Mouse (Mus musculus) ES-E14 (cell line): Measurements from ENCODE around the gene Sirt1. TPM values are rescaled to one million over a fixed set of nuclear protein-coding genes. Genes with fewer than 3 reads are reported as not detected.

Experiments used
- DNase-seq: peaks from one replicate; pipeline ENCODE4 v3.0.0-alpha.2; 2013; ENCODE audit warnings: low read depth, low spot score
- H3K27ac ChIP-seq: 2 replicates; pipeline ENCODE4 v1.5.1; 2012; ENCODE audit warnings: low read depth, mild to moderate bottlenecking, low read length, moderate library complexity, mixed read lengths; ENCODE audit not compliant: poor library complexity, insufficient read depth, severe bottlenecking
- H3K36me3 ChIP-seq: 2 replicates; pipeline ENCODE4 v1.6.1; 2012; ENCODE audit warnings: mild to moderate bottlenecking, low read length, moderate library complexity, mixed read lengths; ENCODE audit not compliant: control insufficient read depth, poor library complexity, insufficient read depth, severe bottlenecking
- H3K4me1 ChIP-seq, 2 experiments: fragments of 150-350 bp in 1 of 2; sonication (generic) in 1 of 2; 2 replicates each; pipeline ENCODE4 v1.6.1; 2012; ENCODE audit warnings: low read length in 2 of 2, mild to moderate bottlenecking in 1 of 2, mixed read lengths in 1 of 2; ENCODE audit not compliant: control insufficient read depth in 2 of 2, insufficient read depth in 2 of 2, poor library complexity in 1 of 2
- H3K4me3 ChIP-seq, 2 experiments: fragments of 150-350 bp in 1 of 2; sonication (generic) in 1 of 2; 2 replicates each; pipeline ENCODE4 v1.5.1; 2012; ENCODE audit warnings: low read length in 2 of 2, low read depth in 1 of 2, mild to moderate bottlenecking in 1 of 2, mixed read lengths in 1 of 2; ENCODE audit not compliant: insufficient read depth in 1 of 2, poor library complexity in 1 of 2, severe bottlenecking in 1 of 2
- H3K9ac ChIP-seq: 2 replicates; pipeline ENCODE4 v1.6.1; 2012; ENCODE audit warnings: low read depth, mild to moderate bottlenecking, low read length, mixed read lengths; ENCODE audit not compliant: poor library complexity, insufficient read depth, severe bottlenecking
- H3K9me3 ChIP-seq: fragments of 150-350 bp; sonication (generic); 2 replicates; pipeline ENCODE4 v1.6.1; 2012; ENCODE audit warnings: low read depth, mild to moderate bottlenecking, low read length; ENCODE audit not compliant: control insufficient read depth, insufficient read depth
- CHD2 ChIP-seq: IDR thresholded peaks from 2 replicates; pipeline ENCODE4 v1.6.1; 2014; ENCODE audit warnings: mild to moderate bottlenecking, low read depth, low read length, inconsistent platforms
- HCFC1 ChIP-seq: IDR thresholded peaks from 2 replicates; pipeline ENCODE4 v1.6.1; 2012; ENCODE audit warnings: low read length, inconsistent platforms, borderline replicate concordance; ENCODE audit not compliant: insufficient read depth
- MAFK ChIP-seq: IDR thresholded peaks from 2 replicates; pipeline ENCODE4 v1.6.1; 2014; ENCODE audit warnings: mild to moderate bottlenecking, low read depth, low read length, inconsistent platforms; ENCODE audit not compliant: insufficient read depth
- ZC3H11A ChIP-seq: IDR thresholded peaks from 2 replicates; pipeline ENCODE4 v1.6.1; 2012; ENCODE audit warnings: low read depth, mild to moderate bottlenecking, inconsistent platforms, low read length, borderline replicate concordance
- ZNF384 ChIP-seq: IDR thresholded peaks from 2 replicates; pipeline ENCODE4 v1.6.1; 2012; ENCODE audit warnings: low read depth, low read length, inconsistent platforms
- in situ Hi-C, 2 experiments: fragments of 600-800 bp; cut with MboI; formaldehyde crosslinking; loops; one replicate each; pipeline ENCODE4 v1.15.1; 2025; ENCODE audit warnings: low sequenced_read_pairs in 2 of 2, inconsistent platforms in 1 of 2; ENCODE audit not compliant: unreplicated experiment in 2 of 2
- total RNA-seq: library from RNA; depleted of rRNA; stranded (reverse); fragments of 300-350 nt; gene quantifications from 2 replicates; pipeline ENCODE4 v1.2.3, GENCODE M21; 2012; rRNA removed

The Sirt1 gene
- total RNA-seq, 1 experiment, result 34.5 TPM

GRCm38 (mm10) chr10:63282417-63282816 lies 99.1 kb downstream of the Sirt1 start:
- no peak overlapping the region for H3K4me3 ChIP-seq
- TF ChIP-seq ZNF384 (no peak), CHD2 (no peak), MAFK (no peak), ZC3H11A (no peak), HCFC1 (no peak)
- H3K36me3 ChIP-seq, result peaks cover 28% of the 10 kb centered on the region
- no peaks in the 10 kb centered on the region for H3K9me3 ChIP-seq
- peaks cover 0 to 5% of the 10 kb centered on the region in 2 experiments; a peak in 1 of 4 replicates for H3K4me1 ChIP-seq
- DNase-seq, result no peak
- no peak overlapping the region for H3K27ac ChIP-seq
- in situ Hi-C loops, result no loop called here
- no peak overlapping the region for H3K9ac ChIP-seq

- Histone ChIP-seq H3K36me3 (peaks cover 25% of the 10 kb centered on the region), H3K4me3 (no peak overlapping the region), H3K4me1 (peaks cover 0 to 3% of the 10 kb centered on the region in 2 experiments; a peak in 1 of 4 replicates), H3K9ac (no peak overlapping the region), H3K27ac (no peak overlapping the region), H3K9me3 (no peaks in the 10 kb centered on the region)
- in situ Hi-C loops, result no loop called here
- TF ChIP-seq ZC3H11A (no peak), CHD2 (no peak), ZNF384 (no peak), MAFK (no peak), HCFC1 (no peak)
- no peak for DNase-seq
These were observed 101.7 kb downstream of the Sirt1 start for GRCm38 (mm10) chr10:63279851-63280250.

GRCm38 (mm10) chr10:63277010-63277409 lies 104.5 kb downstream of the Sirt1 start:
- TF ChIP-seq ZNF384 (no peak), HCFC1 (no peak), CHD2 (no peak), ZC3H11A (no peak), MAFK (no peak)
- in situ Hi-C loops, result no loop called here
- Histone ChIP-seq H3K9ac (no peak overlapping the region), H3K9me3 (no peaks in the 10 kb centered on the region), H3K27ac (no peak overlapping the region), H3K4me3 (no peak overlapping the region), H3K4me1 (peaks cover 0 to 3% of the 10 kb centered on the region in 2 experiments; a peak in 1 of 4 replicates), H3K36me3 (peaks cover 23% of the 10 kb centered on the region)
- no peak for DNase-seq

- Histone ChIP-seq H3K9ac (no peak overlapping the region), H3K4me1 (peaks cover 0 to 7% of the 10 kb centered on the region in 2 experiments; a peak in 1 of 4 replicates), H3K9me3 (no peaks in the 10 kb centered on the region), H3K27ac (no peak overlapping the region), H3K36me3 (peaks cover 20% of the 10 kb centered on the region), H3K4me3 (no peak overlapping the region)
- no peak for DNase-seq
- in situ Hi-C loops, result no loop called here
- TF ChIP-seq ZNF384, result no peak
- no peak for TF ChIP-seq HCFC1
- TF ChIP-seq CHD2, result no peak
- TF ChIP-seq ZC3H11A, result no peak
- TF ChIP-seq MAFK, result no peak
These were observed 108.6 kb downstream of the Sirt1 start for GRCm38 (mm10) chr10:63272868-63273267.

- Histone ChIP-seq H3K4me1 (peaks cover 0 to 7% of the 10 kb centered on the region in 2 experiments; a peak in 1 of 4 replicates), H3K36me3 (peaks cover 16% of the 10 kb centered on the region), H3K27ac (no peak overlapping the region), H3K9me3 (no peaks in the 10 kb centered on the region), H3K4me3 (no peak overlapping the region), H3K9ac (no peak overlapping the region)
- TF ChIP-seq ZNF384 (no peak), HCFC1 (no peak), ZC3H11A (no peak), CHD2 (no peak), MAFK (no peak)
- in situ Hi-C loops, result no loop called here
- DNase-seq, result no peak
These were observed 109.1 kb downstream of the Sirt1 start for GRCm38 (mm10) chr10:63272401-63272800.

Other genes starting within 250 kb of the Sirt1 start
- gene Mypn, start 177.8 kb downstream of the Sirt1 start, total RNA-seq, result 1.0 and 1.1 TPM in 2 replicates
- gene Herc4, start 137.9 kb downstream of the Sirt1 start, total RNA-seq, result 87.9 and 88.3 TPM in 2 replicates
- gene Dnajc12, start 739 bp upstream of the Sirt1 start, total RNA-seq, result 4.7 and 8.4 TPM in 2 replicates
- gene Gm7075, start 40.1 kb upstream of the Sirt1 start, total RNA-seq, result 1.7 and 2.2 TPM in 2 replicates
- not detected in 2 replicates for gene Ctnna3, start 48.4 kb upstream of the Sirt1 start, total RNA-seq